Mouse (Mus musculus) liver, embryonic 13.5 days (tissue): ENCODE results near the gene Lgals4. TPM values are rescaled to one million over a fixed set of nuclear protein-coding genes. Genes with fewer than 3 reads are reported as not detected.

Experiments used
- ATAC-seq: fragments of 200-750 bp; cut with Nextera tagmentation; 2 replicates; pipeline ENCODE4 v1.8.0; 2017; ENCODE audit warnings: low read depth, mild to moderate bottlenecking, moderate number of reproducible peaks, moderate library complexity
- DNase-seq: peaks from one replicate; pipeline ENCODE4 v3.0.0; 2022
- H3K27ac ChIP-seq: fragments of 300-500 bp; sonication (generic); 2 replicates; pipeline ENCODE4 v1.5.1; 2015; ENCODE audit warnings: moderate library complexity, mild to moderate bottlenecking, inconsistent platforms
- H3K27me3 ChIP-seq: fragments of 300-500 bp; sonication (generic); 2 replicates; pipeline ENCODE4 v1.6.1; 2015; ENCODE audit warnings: mild to moderate bottlenecking, inconsistent platforms
- H3K36me3 ChIP-seq: fragments of 300-500 bp; sonication (generic); 2 replicates; pipeline ENCODE4 v1.6.1; 2015; ENCODE audit warnings: mild to moderate bottlenecking, inconsistent platforms
- H3K4me1 ChIP-seq: fragments of 300-500 bp; sonication (generic); replicated peaks from 2 replicates; pipeline ENCODE4 v1.6.1; 2015; ENCODE audit warnings: inconsistent platforms
- H3K4me2 ChIP-seq: fragments of 300-500 bp; sonication (generic); 2 replicates; pipeline ENCODE4 v1.6.1; 2015; ENCODE audit warnings: inconsistent platforms, mild to moderate bottlenecking, moderate library complexity
- H3K4me3 ChIP-seq: fragments of 300-500 bp; sonication (generic); replicated peaks from 2 replicates; pipeline ENCODE4 v1.5.1; 2015; ENCODE audit warnings: mild to moderate bottlenecking, inconsistent platforms
- H3K9ac ChIP-seq: fragments of 300-500 bp; sonication (generic); 2 replicates; pipeline ENCODE4 v1.6.1; 2015; ENCODE audit warnings: mild to moderate bottlenecking, inconsistent platforms
- H3K9me3 ChIP-seq: fragments of 300-500 bp; sonication (generic); replicated peaks from 2 replicates; pipeline ENCODE4 v1.6.1; 2016; ENCODE audit warnings: inconsistent platforms
- WGBS: fragments of 180-500 bp; shearing (Covaris S2); methylation state at CpG from one replicate; pipeline ENCODE4 v1.1.7; 2015; ENCODE audit not compliant: insufficient replicate concordance; 5-methylcytosine and 5-hydroxymethylcytosine counted together
- polyA plus RNA-seq: library from polyadenylated mRNA; unstranded; fragments of >200 nt; fragmentation: Nextera tagmentation; extraction: Ambion mirVana; gene quantifications from 2 replicates; pipeline ENCODE4 v1.2.1, GENCODE M21; 2015

The Lgals4 gene
- polyA plus RNA-seq, 1 experiment from 2014 or later: 1.6 TPM

DNA sequence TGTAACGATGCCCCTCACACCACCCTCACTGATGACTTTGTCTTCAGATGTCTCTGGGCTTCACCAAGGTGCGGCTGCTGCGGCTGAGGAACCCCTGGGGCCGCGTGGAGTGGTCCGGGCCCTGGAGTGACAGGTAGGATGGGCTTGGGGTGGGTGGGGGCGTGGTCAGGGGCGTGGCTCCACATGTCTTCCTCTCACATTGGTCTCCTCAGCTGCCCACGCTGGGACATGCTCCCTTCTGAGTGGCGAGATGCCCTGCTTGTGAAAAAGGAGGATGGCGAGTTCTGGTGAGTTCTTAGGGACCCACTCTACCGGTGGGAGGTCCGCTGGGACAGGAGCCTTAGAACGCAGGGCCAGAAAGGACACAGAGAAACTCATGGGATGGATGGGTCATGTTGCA lies 52.8 kb downstream of the Lgals4 start:
- no peak for ATAC-seq
- no peak overlapping the region for H3K9ac ChIP-seq
- WGBS: 24% methylated on average over 14 of the region's 14 CpGs
- no peak overlapping the region for H3K27ac ChIP-seq
- H3K4me3 ChIP-seq: no peak overlapping the region
- H3K36me3 ChIP-seq: peaks cover 6% of the 10 kb centered on the region
- H3K9me3 ChIP-seq: no peaks in the 10 kb centered on the region
- peaks cover 10% of the 10 kb centered on the region for H3K4me1 ChIP-seq
- H3K4me2 ChIP-seq: no peak overlapping the region
- no peak for DNase-seq
- H3K27me3 ChIP-seq: peaks cover 51% of the 10 kb centered on the region

DNA sequence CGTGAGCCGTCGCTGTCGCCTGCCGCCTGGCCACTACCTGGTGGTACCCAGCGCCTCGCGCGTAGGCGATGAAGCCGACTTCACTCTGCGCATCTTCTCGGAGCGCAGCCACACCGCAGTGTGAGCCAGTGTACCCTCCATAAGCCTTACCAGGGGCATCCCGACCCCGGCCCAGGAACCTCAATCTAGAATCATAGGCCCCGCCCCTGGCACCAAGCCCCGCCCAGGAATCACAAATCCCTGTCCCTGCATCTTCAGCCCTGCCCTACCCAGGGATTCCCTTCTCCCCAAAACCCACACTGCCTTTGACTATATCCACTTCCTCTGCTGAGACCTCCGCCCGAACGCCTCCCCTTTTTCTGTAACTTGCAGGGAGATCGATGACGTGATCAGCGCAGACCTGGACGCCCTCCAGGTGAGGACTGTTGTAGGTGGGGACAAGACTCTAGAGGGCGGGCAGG lies 55.1 kb downstream of the Lgals4 start:
- 6% methylated on average over 27 of the region's 27 CpGs for WGBS
- Histone ChIP-seq H3K4me1 (peaks cover 10% of the 10 kb centered on the region), H3K9me3 (no peaks in the 10 kb centered on the region), H3K4me3 (peak overlapping the region; percentile 26; the same call in 1 of the 2 replicates), H3K36me3 (peaks cover 27% of the 10 kb centered on the region), H3K9ac (no peak overlapping the region), H3K4me2 (peak overlapping the region; percentile 46), H3K27me3 (peaks cover 51% of the 10 kb centered on the region), H3K27ac (no peak overlapping the region)
- ATAC-seq (no peak), DNase-seq (no peak)

Other genes with a start within 250 kb of the Lgals4 start
- gene Samd4b, start 235.7 kb upstream of the Lgals4 start, polyA plus RNA-seq: 4.1 and 5.8 TPM in 2 replicates
- gene Pak4, start 235.7 kb upstream of the Lgals4 start, polyA plus RNA-seq: 16.2 and 18.5 TPM in 2 replicates
- gene Acp7, start 202.5 kb upstream of the Lgals4 start, polyA plus RNA-seq: not detected in 2 replicates
- 0.29 and 0.32 TPM in 2 replicates for gene Fbxo27, start 141.0 kb upstream of the Lgals4 start, polyA plus RNA-seq
- 1.4 and 1.8 TPM in 2 replicates for gene Fbxo17, start 117.0 kb upstream of the Lgals4 start, polyA plus RNA-seq
- 106 and 112 TPM in 2 replicates for gene Mrps12, start 92.0 kb upstream of the Lgals4 start, polyA plus RNA-seq
- gene Sars2, start 91.9 kb upstream of the Lgals4 start, polyA plus RNA-seq: 16.3 and 17.0 TPM in 2 replicates
- gene Ccer2, start 77.7 kb upstream of the Lgals4 start, polyA plus RNA-seq: not detected in 2 replicates
- gene Sirt2, start 67.1 kb upstream of the Lgals4 start, polyA plus RNA-seq: 25.1 and 28.4 TPM in 2 replicates
- gene Nfkbib, start 66.3 kb upstream of the Lgals4 start, polyA plus RNA-seq: 37.0 and 37.1 TPM in 2 replicates
- 10.8 and 12.0 TPM in 2 replicates for gene Rinl, start 44.9 kb upstream of the Lgals4 start, polyA plus RNA-seq
- gene Hnrnpl, start 25.3 kb upstream of the Lgals4 start, polyA plus RNA-seq: 130 and 154 TPM in 2 replicates
- gene Ech1, start 8.6 kb upstream of the Lgals4 start, polyA plus RNA-seq: 74.5 and 77.7 TPM in 2 replicates
- 0.44 TPM in 1 of 2 replicates, not detected in the other for gene Lgals7, start 30.0 kb downstream of the Lgals4 start, polyA plus RNA-seq
- gene Capn12, start 47.6 kb downstream of the Lgals4 start, polyA plus RNA-seq: 0.09 and 0.13 TPM in 2 replicates
- 116 and 131 TPM in 2 replicates for gene Actn4, start 128.5 kb downstream of the Lgals4 start, polyA plus RNA-seq
- 294 and 308 TPM in 2 replicates for gene Eif3k, start 148.0 kb downstream of the Lgals4 start, polyA plus RNA-seq
- gene Map4k1, start 148.2 kb downstream of the Lgals4 start, polyA plus RNA-seq: 27.4 and 29.1 TPM in 2 replicates